Mouse (Mus musculus) liver, adult 2 months (tissue): ENCODE data around the gene Dtx4.

Source experiments
- CTCF ChIP-seq: fragments of 200-500 bp; IDR thresholded peaks from 2 replicates; pipeline ENCODE4 v1.5.1; 2011; ENCODE audit warnings: low read depth, low read length, control low read depth
- POLR2A ChIP-seq: fragments of 200-500 bp; IDR thresholded peaks from 2 replicates; pipeline ENCODE4 v1.6.1; 2011; ENCODE audit warnings: low read length, control low read depth; ENCODE audit not compliant: insufficient read depth; ENCODE audit errors: extremely low read depth

DNA sequence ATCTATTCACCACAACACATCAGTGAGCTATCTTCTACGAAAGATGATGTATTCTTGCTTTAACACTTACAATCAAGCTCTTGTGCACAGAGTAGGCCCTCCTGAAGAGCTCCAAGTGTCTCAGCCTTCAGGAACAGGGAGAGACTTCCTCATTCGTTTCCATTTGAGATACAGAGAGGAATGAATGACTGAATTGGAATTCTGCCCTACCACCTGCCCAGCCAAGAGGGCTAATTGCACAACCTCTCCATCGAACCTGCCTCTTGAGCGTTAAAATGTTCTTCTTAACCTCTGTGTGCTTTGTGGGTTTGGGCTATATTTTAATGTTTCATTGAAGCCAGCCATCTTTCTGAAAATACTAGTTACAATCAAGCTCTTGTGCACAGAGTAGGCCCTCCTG lies 36.6 kb downstream of the Dtx4 start:
- no peak for TF ChIP-seq CTCF
- TF ChIP-seq POLR2A = no peak
